Mouse (Mus musculus) embryonic fibroblast, embryonic 13.5 days (primary cell): Measurements from ENCODE around the gene Maz. TPM values are rescaled to one million over a fixed set of nuclear protein-coding genes. Genes with fewer than 3 reads are reported as not detected.

Experiments used
- H3K27ac ChIP-seq: 2 replicates; pipeline ENCODE4 v1.5.1; 2012; ENCODE audit warnings: low read length, control low read depth, inconsistent platforms; ENCODE audit not compliant: insufficient read depth
- H3K4me1 ChIP-seq: 2 replicates; pipeline ENCODE4 v1.6.1; 2011; ENCODE audit warnings: low read length; ENCODE audit not compliant: control insufficient read depth, insufficient read depth
- H3K4me3 ChIP-seq: 2 replicates; pipeline ENCODE4 v1.5.1; 2011; ENCODE audit warnings: mild to moderate bottlenecking, control low read depth, low read length; ENCODE audit not compliant: insufficient read depth
- CTCF ChIP-seq: IDR thresholded peaks from 2 replicates; pipeline ENCODE4 v1.5.1; 2011; ENCODE audit warnings: mild to moderate bottlenecking, control low read depth, low read length, moderate library complexity, borderline replicate concordance; ENCODE audit not compliant: insufficient read depth
- POLR2A ChIP-seq: IDR thresholded peaks from 2 replicates; pipeline ENCODE4 v1.6.1; 2011; ENCODE audit warnings: low read depth, mild to moderate bottlenecking, control low read depth, low read length, moderate library complexity
- polyA plus RNA-seq: library from polyadenylated mRNA; stranded (reverse); fragments of >200 nt; gene quantifications from 2 replicates; pipeline ENCODE4 v1.2.4, GENCODE M21; 2011; ENCODE audit warnings: low read depth; ENCODE audit not compliant: missing spikeins, insufficient read length

Maz gene
- 86.9 and 127 TPM in 2 replicates for polyA plus RNA-seq

GRCm38 (mm10) chr7:127026984-127027726 is at the start of gene Maz:
Gene Maz, minus strand, starts transcription at chr7:127027037.
- peak within 1 kb of the TSS; percentile 94 for H3K27ac ChIP-seq
- H3K4me3 ChIP-seq: peak within 1 kb of the TSS; percentile 73
- H3K4me1 ChIP-seq: peaks cover 4% of the 10 kb centered on the region
- TF ChIP-seq CTCF (no peak), POLR2A (peak; percentile 49)

- TF ChIP-seq CTCF: no peak
- TF ChIP-seq POLR2A: no peak
- Histone ChIP-seq H3K4me3 (no peak overlapping the region), H3K4me1 (peaks cover under 1% of the 10 kb centered on the region; the same call in 1 of the 2 replicates), H3K27ac (no peak overlapping the region)
Observed at GRCm38 (mm10) chr7:127076188-127076587, 49.4 kb upstream of the Maz start.

- TF ChIP-seq CTCF (no peak), POLR2A (no peak)
- no peak overlapping the region for H3K4me3 ChIP-seq
- H3K27ac ChIP-seq: no peak overlapping the region
- peaks cover 2% of the 10 kb centered on the region; the same call in 1 of the 2 replicates for H3K4me1 ChIP-seq
Observed at GRCm38 (mm10) chr7:127073221-127073620, 46.4 kb upstream of the Maz start.

GRCm38 (mm10) chr7:127070871-127071413 is 44.1 kb upstream of the Maz start:
- H3K27ac ChIP-seq: no peak overlapping the region
- H3K4me1 ChIP-seq: peaks cover 6% of the 10 kb centered on the region; the same call in 1 of the 2 replicates
- TF ChIP-seq CTCF: no peak
- no peak for TF ChIP-seq POLR2A
- H3K4me3 ChIP-seq: no peak overlapping the region

- TF ChIP-seq POLR2A (no peak), CTCF (no peak)
- H3K27ac ChIP-seq: no peak overlapping the region
- H3K4me1 ChIP-seq: peaks cover 6% of the 10 kb centered on the region; the same call in 1 of the 2 replicates
- no peak overlapping the region for H3K4me3 ChIP-seq
Observed at GRCm38 (mm10) chr7:127066317-127066716, 39.5 kb upstream of the Maz start.

GRCm38 (mm10) chr7:127065538-127065937 is 38.7 kb upstream of the Maz start:
- Histone ChIP-seq H3K4me3 (no peak overlapping the region), H3K27ac (no peak overlapping the region), H3K4me1 (peaks cover 3% of the 10 kb centered on the region; the same call in 1 of the 2 replicates)
- TF ChIP-seq CTCF: no peak
- no peak for TF ChIP-seq POLR2A

GRCm38 (mm10) chr7:127055026-127055585 is 28.3 kb upstream of the Maz start:
- Histone ChIP-seq H3K4me3 (no peak overlapping the region), H3K4me1 (no peaks in the 10 kb centered on the region), H3K27ac (no peak overlapping the region)
- TF ChIP-seq CTCF (no peak), POLR2A (no peak)

GRCm38 (mm10) chr7:127041851-127042672 is 15.2 kb upstream of the Maz start, which contains the start of gene Kif22:
Gene Kif22, minus strand, starts transcription at chr7:127042471.
- H3K4me3 ChIP-seq: peak within 1 kb of the TSS; percentile 82
- TF ChIP-seq POLR2A (peak; percentile 68), CTCF (no peak)

GRCm38 (mm10) chr7:127031244-127031643 is 4.4 kb upstream of the Maz start:
- TF ChIP-seq POLR2A: no peak
- no peak overlapping the region for H3K27ac ChIP-seq
- H3K4me3 ChIP-seq: no peak overlapping the region
- peaks cover 2% of the 10 kb centered on the region; the same call in 1 of the 2 replicates for H3K4me1 ChIP-seq

More at GRCm38 (mm10) chr7:127041851-127042672, 15.2 kb upstream of the Maz start, which contains the start of gene Kif22:
- H3K4me1 ChIP-seq: no peaks in the 10 kb centered on the region
- H3K27ac ChIP-seq: peak within 1 kb of the TSS; percentile 38

GRCm38 (mm10) chr7:127030172-127030571 is 3.3 kb upstream of the Maz start:
- TF ChIP-seq POLR2A: no peak

More at GRCm38 (mm10) chr7:127030172-127030571, 3.3 kb upstream of the Maz start:
- peak overlapping the region; percentile 61 for H3K27ac ChIP-seq
- H3K4me3 ChIP-seq: no peak overlapping the region
- peaks cover 2% of the 10 kb centered on the region; the same call in 1 of the 2 replicates for H3K4me1 ChIP-seq
